In the genomic region with DNA sequence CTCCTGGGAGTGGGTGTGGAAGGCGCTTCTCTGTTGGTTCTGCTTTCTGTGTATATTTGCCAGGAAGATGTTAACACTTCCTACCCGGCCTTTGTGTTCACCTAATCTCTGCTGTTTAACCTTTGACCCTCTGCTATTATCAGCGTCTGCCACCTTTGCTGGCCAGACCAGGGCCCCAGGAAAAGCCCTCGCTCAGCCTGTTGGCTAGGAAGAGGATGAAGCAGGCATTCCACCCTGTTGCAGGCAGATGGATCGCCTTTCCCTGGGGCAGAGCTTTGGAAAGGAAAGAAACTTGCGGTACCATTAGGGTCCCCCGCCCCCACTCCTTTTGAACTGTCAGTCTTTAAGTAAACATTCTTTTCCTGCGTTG, we compare ENCODE assay signal across 10 mouse cellular contexts. TPM values are rescaled to one million over a fixed set of nuclear protein-coding genes. Genes with fewer than 3 reads are reported as not detected.
DNase-seq lines count a peak whose midpoint lies in the region; ATAC-seq and TF ChIP-seq lines count a peak whose summit lies in the region.
"Had no signal": no experiment of that assay in that cellular context is flagged by ENCODE, and none has a peak within 500 bp of the region (broad histone marks: within the 10 kb centered on the region; RNA-seq: fewer than 3 reads in every experiment).

No protein-coding gene starts in this region.

- no peak overlapping the region for H3K27ac ChIP-seq in heart, adult 2 months
- peak overlapping the region; percentile 90 for H3K27ac ChIP-seq in spleen, adult 2 months (ENCODE audit: insufficient read depth, low read length)
- H3K27ac ChIP-seq in liver, embryonic 12.5 days: peak overlapping the region; percentile 27; the same call in 1 of the 2 replicates
- no peak overlapping the region for H3K27ac ChIP-seq in stomach, embryonic 16.5 days (ENCODE audit: low read length)
- H3K27ac ChIP-seq: layer of hippocampus, adult 2 months had no signal

- no peaks in the 10 kb centered on the region for H3K79me2 ChIP-seq in heart, adult 2 months (replicated peaks; ENCODE audit: control insufficient read depth, insufficient read depth, low read length)

- H3K4me2 ChIP-seq in liver, embryonic 12.5 days: peak overlapping the region; percentile 15
- H3K4me2 ChIP-seq in stomach, embryonic 16.5 days (ENCODE audit: low read depth, low read length): 0 out of 2 replicates have a peak overlapping the region, but pooled peaks have one; percentile 19

- 29% methylated on average over 8 of the region's 8 CpGs for WGBS in heart, adult 2 months
- WGBS in spleen, adult 2 months: 48% methylated on average over 8 of the region's 8 CpGs
- 12% methylated on average over 8 of the region's 8 CpGs for WGBS in liver, embryonic 12.5 days (ENCODE audit: insufficient replicate concordance)
- WGBS in stomach, embryonic 16.5 days: 10% methylated on average over 8 of the region's 8 CpGs

- ATAC-seq in liver, embryonic 12.5 days: no peak
- peak; percentile 24 for ATAC-seq in stomach, embryonic 16.5 days (ENCODE audit: insufficient read depth, low FRiP score)

- peaks cover 4% of the 10 kb centered on the region for H3K4me1 ChIP-seq in heart, adult 2 months (ENCODE audit: control insufficient read depth, insufficient read depth, low read length)
- peaks cover 20% of the 10 kb centered on the region for H3K4me1 ChIP-seq in spleen, adult 2 months (ENCODE audit: control insufficient read depth, insufficient read depth, insufficient read length)
- peaks cover 55% of the 10 kb centered on the region for H3K4me1 ChIP-seq in liver, embryonic 12.5 days
- peaks cover 28% of the 10 kb centered on the region for H3K4me1 ChIP-seq in stomach, embryonic 16.5 days (ENCODE audit: control insufficient read depth, insufficient read depth, low read length)

- no peak overlapping the region for H3K4me3 ChIP-seq in heart, adult 2 months
- H3K4me3 ChIP-seq in spleen, adult 2 months (ENCODE audit: extremely low read depth, insufficient read depth, insufficient read length): peak overlapping the region; percentile 54; the same call in 1 of the 2 replicates
- H3K4me3 ChIP-seq in liver, embryonic 12.5 days: no peak overlapping the region
- H3K4me3 ChIP-seq in stomach, embryonic 16.5 days (replicated peaks; ENCODE audit: low read length): no peak overlapping the region
- H3K4me3 ChIP-seq: layer of hippocampus, adult 2 months had no signal

- no peak for TF ChIP-seq POLR2A in heart, adult 2 months (IDR thresholded peaks at IDR 0.05; ENCODE audit: insufficient read depth, low read depth, low read length)
- TF ChIP-seq POLR2A in spleen, adult 2 months (IDR thresholded peaks at IDR 0.05; ENCODE audit: low read depth, low read length): no peak

- H3K36me3 ChIP-seq in heart, adult 2 months (ENCODE audit: control insufficient read depth, insufficient read depth, low read length): no peaks in the 10 kb centered on the region
- H3K36me3 ChIP-seq in spleen, adult 2 months (ENCODE audit: control insufficient read depth, insufficient read depth, low read length): peaks cover 4% of the 10 kb centered on the region; the same call in 1 of the 2 replicates
- H3K36me3 ChIP-seq in liver, embryonic 12.5 days: peaks cover 48% of the 10 kb centered on the region
- H3K36me3 ChIP-seq in stomach, embryonic 16.5 days (ENCODE audit: control insufficient read depth, insufficient read depth, low read length): peaks cover 5% of the 10 kb centered on the region; the same call in 1 of the 2 replicates

- TF ChIP-seq EP300 in heart, adult 2 months (IDR thresholded peaks at IDR 0.05; ENCODE audit: insufficient read depth, low read depth, low read length): no peak

- no peaks in the 10 kb centered on the region for H3K9me3 ChIP-seq in liver, embryonic 12.5 days (replicated peaks)
- no peaks in the 10 kb centered on the region for H3K9me3 ChIP-seq in stomach, embryonic 16.5 days (replicated peaks; ENCODE audit: control insufficient read depth, low read length)

- no peak for TF ChIP-seq CTCF in heart, adult 2 months (IDR thresholded peaks at IDR 0.05)
- TF ChIP-seq CTCF in spleen, adult 2 months (IDR thresholded peaks at IDR 0.05; ENCODE audit: extremely low read depth, insufficient read depth, insufficient read length, insufficient replicate concordance): no peak

- no peak overlapping the region for H3K9ac ChIP-seq in heart, adult 2 months (ENCODE audit: low read depth, low read length)
- H3K9ac ChIP-seq in liver, embryonic 12.5 days: no peak overlapping the region
- peak overlapping the region; percentile 8 for H3K9ac ChIP-seq in stomach, embryonic 16.5 days (ENCODE audit: low read length)

- intact Hi-C loops in heart, adult 2 months (cut with DNase I): no loop called here

- H3K27me3 ChIP-seq in heart, adult 2 months (ENCODE audit: control insufficient read depth, insufficient read depth, low read length): no peaks in the 10 kb centered on the region
- H3K27me3 ChIP-seq in spleen, adult 2 months (ENCODE audit: control insufficient read depth, insufficient read depth, low read length): no peaks in the 10 kb centered on the region
- no peaks in the 10 kb centered on the region for H3K27me3 ChIP-seq in liver, embryonic 12.5 days (replicated peaks)
- H3K27me3 ChIP-seq in stomach, embryonic 16.5 days (ENCODE audit: control insufficient read depth, insufficient read depth, low read length): no peaks in the 10 kb centered on the region

- DNase-seq in heart, adult 11 months: peak; percentile 95
- DNase-seq in heart, adult 2 months: no peak
- no peak for DNase-seq in spleen, adult 2 months (ENCODE audit: low read depth in 1 of 2, low spot score in 2 of 2)
- DNase-seq in spleen, postnatal 10 days (ENCODE audit: low spot score in 2 of 2): no peak
- no peak for DNase-seq in urinary bladder, adult 2 months (ENCODE audit: low spot score)
- no peak for DNase-seq in MN1 (ENCODE audit: low spot score)
- DNase-seq: cerebellum, adult 11-12 months had no signal

RNA-seq across cellular contexts. Expression of gene Gm17018, which starts 15.2 kb away (rescaled TPM):
- 10 to 100 TPM; 22.1 to 22.4 TPM for total RNA-seq in heart, adult 2 months (2021)
- polyA plus RNA-seq in heart, adult 2 months (2012; rRNA removed): 6.1 and 10.2 TPM in 2 replicates
- 2.3 and 5.5 TPM in 2 replicates for polyA plus RNA-seq in spleen, adult 2 months (2012; rRNA removed)
- polyA plus RNA-seq in liver, embryonic 12.5 days (2016; fragmentation: Nextera tagmentation; extraction: Ambion mirVana): 21.4 and 25.5 TPM in 2 replicates
- polyA plus RNA-seq in stomach, embryonic 16.5 days (2015; fragmentation: Nextera tagmentation; extraction: Ambion mirVana): 40.1 and 43.4 TPM in 2 replicates
- 26.0 and 27.7 TPM in 2 replicates for polyA plus RNA-seq in urinary bladder, adult 2 months (2012; rRNA removed)

RNA-seq across cellular contexts. Expression of gene Poll, which starts 15.3 kb away (rescaled TPM):
- 1 to 10 TPM; 9.7 to 9.8 TPM for total RNA-seq in heart, adult 2 months (2021)
- 9.5 and 10.7 TPM in 2 replicates for polyA plus RNA-seq in heart, adult 2 months (2012; rRNA removed)
- polyA plus RNA-seq in spleen, adult 2 months (2012; rRNA removed): 9.0 and 10.7 TPM in 2 replicates
- 9.2 and 9.9 TPM in 2 replicates for polyA plus RNA-seq in liver, embryonic 12.5 days (2016; fragmentation: Nextera tagmentation; extraction: Ambion mirVana)
- 12.5 and 13.2 TPM in 2 replicates for polyA plus RNA-seq in stomach, embryonic 16.5 days (2015; fragmentation: Nextera tagmentation; extraction: Ambion mirVana)
- 9.5 and 10.8 TPM in 2 replicates for polyA plus RNA-seq in urinary bladder, adult 2 months (2012; rRNA removed)

Comparison
In these comparisons a context has a peak if more than half of its experiments do, and no peak if none do; other contexts are left out.
1. H3K27ac ChIP-seq: peak in spleen, adult 2 months (single experiment) and liver, embryonic 12.5 days (single experiment); none in heart, adult 2 months (single experiment) and stomach, embryonic 16.5 days (single experiment).